Mouse (Mus musculus): ENCODE measurements around the gene Opn1mw.
"Not testable (repeated sequence)": the region's sequence is repeated elsewhere in the genome, so short reads cannot be mapped to it uniquely, and the experiment has no call there.

Gene Opn1mw

DNA sequence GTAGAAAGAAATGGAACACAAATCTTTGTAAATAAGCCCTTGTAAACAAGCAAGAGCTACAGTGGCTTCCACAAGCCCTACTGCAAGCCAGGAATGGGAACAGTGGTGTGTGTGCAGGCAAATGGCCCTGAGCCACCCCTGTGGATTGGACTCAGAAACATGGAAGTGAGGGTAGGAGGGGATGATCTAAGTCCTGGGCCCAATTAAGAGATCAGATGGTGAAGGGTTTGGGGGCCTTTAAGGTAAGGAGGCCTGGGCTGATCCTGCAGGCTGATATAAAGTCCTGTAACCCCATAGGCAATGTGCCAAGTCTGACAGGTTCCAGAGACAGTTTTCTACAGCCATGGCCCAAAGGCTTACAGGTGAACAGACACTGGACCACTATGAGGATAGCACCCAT is at the start of gene Opn1mw:
Gene Opn1mw (plus strand): TSS at position 301 of the 400 bp plus-strand sequence.
- no peak for DNase-seq (ENCODE audit: low spot score)

- DNase-seq (ENCODE audit: low spot score) = no peak
These were observed 42.9 kb upstream of the Opn1mw start for GRCm38 (mm10) chrX:74084276-74084837.

DNA sequence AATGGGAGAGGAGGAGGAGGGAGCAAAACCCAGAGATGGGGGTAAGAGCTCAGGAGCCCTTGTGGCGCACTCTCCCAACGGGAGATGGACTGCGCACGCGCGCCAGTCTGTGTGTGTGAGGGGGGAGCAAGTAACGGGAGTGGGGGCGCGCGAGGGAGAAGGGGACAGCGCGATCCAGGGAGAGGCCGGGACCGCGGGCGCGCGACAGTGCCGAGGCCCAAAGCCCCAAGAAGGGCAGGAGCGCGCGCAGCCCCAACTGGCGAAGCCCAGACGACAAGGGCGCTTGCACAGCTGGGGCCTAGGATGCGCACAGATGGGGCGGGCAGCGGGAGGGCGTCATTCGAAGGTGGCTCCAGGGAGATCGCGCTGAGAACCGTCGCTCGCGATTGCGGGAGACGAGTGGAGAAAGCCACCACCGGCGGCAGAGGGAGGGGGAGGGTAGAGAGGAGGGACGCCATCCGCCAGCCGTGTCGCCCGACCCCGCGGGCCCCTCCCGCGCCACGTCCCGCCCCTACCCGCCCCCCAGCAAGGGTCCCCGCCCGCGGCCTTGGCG is 42.2 kb upstream of the Opn1mw start:
- peak; percentile 70 for DNase-seq (ENCODE audit: low spot score)

DNA sequence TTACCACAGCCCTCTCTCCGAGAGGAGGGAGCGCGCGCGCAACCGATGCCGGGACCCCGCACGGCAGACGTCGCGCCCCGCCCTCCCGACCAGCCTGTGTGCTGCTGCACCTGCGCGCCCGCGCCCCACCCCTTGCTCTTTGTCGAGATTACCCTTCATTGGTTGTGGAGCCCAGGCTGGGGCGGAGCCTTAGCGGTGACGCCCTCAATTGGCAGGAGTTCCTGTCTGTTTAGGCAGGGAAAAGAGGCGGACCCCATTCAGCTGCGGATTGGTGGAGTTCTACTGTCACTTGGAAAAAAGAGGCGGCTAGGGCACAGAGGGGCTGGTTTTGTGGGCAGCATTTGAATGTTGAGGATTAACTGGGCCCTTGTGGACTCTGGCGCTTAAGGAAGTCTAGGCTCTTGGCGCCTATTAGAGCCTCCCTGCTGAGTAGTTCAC is 41.6 kb upstream of the Opn1mw start:
- peak; percentile 97 for DNase-seq (ENCODE audit: low spot score)

DNA sequence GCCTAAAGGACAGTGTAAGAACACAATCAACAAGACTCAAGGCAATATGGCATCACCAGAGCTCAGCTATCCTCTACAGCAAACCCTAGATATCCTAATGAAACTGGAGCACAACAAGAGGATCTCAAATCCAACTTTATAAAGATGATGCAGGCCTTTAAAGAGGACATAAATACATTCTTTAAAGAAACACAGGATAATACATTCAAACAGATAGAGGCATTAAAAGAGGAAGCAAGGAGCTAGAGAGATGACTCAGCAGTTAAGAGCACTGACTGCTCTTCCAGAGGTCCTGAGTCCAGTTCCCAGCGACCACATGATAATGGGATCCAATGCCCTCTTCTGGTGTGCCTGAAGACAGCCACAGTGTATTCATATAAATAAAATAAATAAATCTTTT is 32.1 kb upstream of the Opn1mw start:
- no peak for DNase-seq (ENCODE audit: low spot score)

- DNase-seq (ENCODE audit: low spot score) = no peak
These were observed 23.6 kb upstream of the Opn1mw start for GRCm38 (mm10) chrX:74103457-74104188.

DNA sequence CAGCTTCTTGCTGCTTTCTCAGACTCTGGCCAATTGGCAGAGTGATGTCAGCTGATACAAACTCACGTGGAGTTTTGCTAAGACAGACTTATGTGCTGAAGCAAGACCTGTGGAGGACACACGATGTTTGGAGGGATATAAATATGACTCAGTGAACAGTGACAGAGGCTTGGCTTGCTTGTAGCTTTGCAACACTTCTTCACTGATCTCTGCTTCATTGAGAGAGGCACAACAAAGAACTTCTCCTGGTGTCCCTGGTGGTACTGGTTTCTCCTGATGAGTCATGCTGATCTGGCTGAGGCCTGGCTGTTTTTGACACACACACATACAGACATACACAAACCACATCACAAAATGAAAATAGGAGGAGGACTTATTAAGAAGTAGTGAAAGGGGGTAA is 21.3 kb upstream of the Opn1mw start:
- DNase-seq (ENCODE audit: low spot score) = no peak

GRCm38 (mm10) chrX:74108747-74109146 is 18.5 kb upstream of the Opn1mw start:
- DNase-seq (ENCODE audit: low spot score) = peak; percentile 3

DNA sequence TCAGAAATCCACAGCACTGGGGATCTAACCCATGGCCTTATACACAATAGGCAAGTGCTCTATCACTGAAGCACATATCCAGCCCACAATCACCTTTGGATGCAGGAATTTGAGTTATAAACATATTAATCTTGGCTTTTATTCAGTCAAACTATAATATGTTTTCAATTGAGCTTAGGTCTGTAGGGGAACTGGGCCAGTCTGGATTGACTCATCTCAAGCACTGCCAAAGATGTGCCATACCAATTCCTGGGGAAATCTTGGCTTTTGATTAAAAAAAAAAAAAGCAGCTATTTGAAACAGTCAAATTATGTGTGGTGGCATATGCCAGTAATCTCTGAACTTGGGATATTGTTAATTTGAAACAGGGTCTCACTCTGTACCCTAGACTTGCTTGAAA is 13.2 kb upstream of the Opn1mw start:
- no peak for DNase-seq (ENCODE audit: low spot score)

- DNase-seq (ENCODE audit: low spot score) = peak; percentile 68
These were observed 11.8 kb upstream of the Opn1mw start for GRCm38 (mm10) chrX:74115511-74115910.

GRCm38 (mm10) chrX:74124975-74125374 is 2.3 kb upstream of the Opn1mw start:
- DNase-seq (ENCODE audit: low spot score) = peak; percentile 3

GRCm38 (mm10) chrX:74135263-74135662 is 8.0 kb downstream of the Opn1mw start, which contains the start of gene Mecp2:
Mecp2 (minus strand) TSS chrX:74135363.
- not testable (repeated sequence) for DNase-seq (ENCODE audit: low spot score)

- DNase-seq (ENCODE audit: low spot score) = no peak
These were observed 40.5 kb downstream of the Opn1mw start, which contains the start of gene Tex28 for GRCm38 (mm10) chrX:74167738-74168137. Tex28 (minus strand) TSS chrX:74167838.

- no peak for DNase-seq (ENCODE audit: low spot score)
These were observed 49.7 kb downstream of the Opn1mw start, which contains the start of gene Tktl1 for GRCm38 (mm10) chrX:74176959-74177358. Tktl1 (plus strand) TSS chrX:74177259.

Data from urinary bladder, postnatal 14 days (tissue).